Mouse (Mus musculus) heart, embryonic 16.5 days (tissue): ENCODE results near the gene Gm5431. TPM values are rescaled to one million over a fixed set of nuclear protein-coding genes. Genes with fewer than 3 reads are reported as not detected.
"Not testable (repeated sequence)": the region's sequence is repeated elsewhere in the genome, so short reads cannot be mapped to it uniquely, and the experiment has no call there.

ENCODE experiments used
- ATAC-seq: fragments of 200-750 bp; cut with Nextera tagmentation; replicated peaks from 2 replicates; pipeline ENCODE4 v1.8.0; 2017; ENCODE audit warnings: moderate number of reproducible peaks; ENCODE audit not compliant: insufficient read depth, low FRiP score; ENCODE audit errors: extremely low read depth
- H3K27ac ChIP-seq: fragments of 300-500 bp; sonication (generic); 2 replicates; pipeline ENCODE4 v1.5.1; 2014; ENCODE audit warnings: mild to moderate bottlenecking, low read length, control low read depth, moderate library complexity
- H3K27me3 ChIP-seq: fragments of 300-500 bp; sonication (generic); 2 replicates; pipeline ENCODE4 v1.6.1; 2014; ENCODE audit warnings: low read length, mixed read lengths; ENCODE audit not compliant: control insufficient read depth, insufficient read depth
- H3K36me3 ChIP-seq: fragments of 300-500 bp; sonication (generic); 2 replicates; pipeline ENCODE4 v1.6.1; 2014; ENCODE audit not compliant: control insufficient read depth, insufficient read depth
- H3K4me1 ChIP-seq: fragments of 300-500 bp; sonication (generic); 2 replicates; pipeline ENCODE4 v1.6.1; 2014; ENCODE audit warnings: low read length, mixed read lengths; ENCODE audit not compliant: control insufficient read depth, insufficient read depth
- H3K4me2 ChIP-seq: fragments of 300-500 bp; sonication (generic); 2 replicates; pipeline ENCODE4 v1.6.1; 2014; ENCODE audit warnings: low read depth, mild to moderate bottlenecking, control low read depth, low read length
- H3K4me3 ChIP-seq: fragments of 300-500 bp; sonication (generic); 2 replicates; pipeline ENCODE4 v1.5.1; 2014; ENCODE audit warnings: mild to moderate bottlenecking, control low read depth, low read length
- H3K9ac ChIP-seq: fragments of 300-500 bp; sonication (generic); 2 replicates; pipeline ENCODE4 v1.6.1; 2014; ENCODE audit warnings: low read length, control low read depth
- H3K9me3 ChIP-seq: fragments of 300-500 bp; sonication (generic); replicated peaks from 2 replicates; pipeline ENCODE4 v1.6.1; 2016; ENCODE audit warnings: low read length; ENCODE audit not compliant: control insufficient read depth
- WGBS: fragments of 180-500 bp; shearing (Covaris S2); extraction: QIAGEN DNeasy Blood & Tissue Kit; methylation state at CpG from one replicate; pipeline ENCODE4 v1.1.7; 2014; 5-methylcytosine and 5-hydroxymethylcytosine counted together
- polyA plus RNA-seq: library from polyadenylated mRNA; unstranded; fragments of >200 nt; fragmentation: Nextera tagmentation; extraction: Ambion mirVana; gene quantifications from 2 replicates; pipeline ENCODE4 v1.2.1, GENCODE M21; 2015

Gene Gm5431
- polyA plus RNA-seq, 1 experiment from 2014 or later, result 0.28 TPM

DNA sequence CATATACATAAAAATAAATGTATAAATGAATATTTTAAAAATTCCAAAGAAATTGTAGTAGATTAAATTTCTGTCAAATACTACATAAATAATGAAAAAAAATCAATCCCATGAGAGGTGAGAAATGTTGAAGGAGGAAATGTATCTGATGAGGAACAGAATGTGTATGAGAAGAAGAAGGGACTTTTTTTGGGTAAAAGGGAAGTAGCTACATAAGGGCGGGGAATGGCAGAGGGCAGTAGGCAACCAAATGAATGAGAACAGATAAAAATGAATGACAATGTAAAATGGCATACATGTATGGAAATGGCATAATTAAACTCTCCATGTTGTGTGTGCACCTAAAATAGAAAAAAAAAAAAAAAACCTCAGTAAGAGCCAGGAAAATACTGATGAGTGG, 11.6 kb upstream of the Gm5431 start:
- Histone ChIP-seq H3K27ac (no peak overlapping the region), H3K4me3 (no peak overlapping the region), H3K4me1 (no peaks in the 10 kb centered on the region), H3K36me3 (no peaks in the 10 kb centered on the region), H3K9ac (no peak overlapping the region), H3K4me2 (no peak overlapping the region), H3K27me3 (no peaks in the 10 kb centered on the region), H3K9me3 (no peaks in the 10 kb centered on the region)
- 89% methylated on average over 1 of the region's 1 CpGs for WGBS
- ATAC-seq, result no peak

DNA sequence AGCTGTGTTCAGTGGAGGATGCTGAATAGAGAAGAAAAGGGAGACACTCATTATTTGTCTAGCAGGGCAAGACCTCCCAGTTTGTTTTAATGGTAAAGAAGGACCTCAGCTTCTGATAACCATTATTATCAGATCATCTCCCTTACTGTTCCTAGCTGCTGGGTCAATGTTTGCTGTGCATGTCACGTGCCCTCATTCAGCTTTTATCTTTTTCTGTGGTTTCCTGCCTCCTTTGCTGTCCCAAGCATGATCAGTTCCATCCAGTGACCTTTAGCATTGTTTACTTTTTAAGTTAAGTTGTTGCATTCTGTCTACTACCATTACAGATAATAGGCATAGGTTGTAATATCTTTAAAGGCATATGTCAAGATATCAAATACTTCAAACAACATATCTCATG, 6.4 kb upstream of the Gm5431 start:
- Histone ChIP-seq H3K4me3 (no peak overlapping the region), H3K9ac (no peak overlapping the region), H3K9me3 (no peaks in the 10 kb centered on the region), H3K36me3 (no peaks in the 10 kb centered on the region), H3K27ac (no peak overlapping the region), H3K4me2 (no peak overlapping the region), H3K4me1 (no peaks in the 10 kb centered on the region), H3K27me3 (no peaks in the 10 kb centered on the region)
- ATAC-seq, result no peak
- WGBS, result 49% methylated on average over 1 of the region's 1 CpGs

DNA sequence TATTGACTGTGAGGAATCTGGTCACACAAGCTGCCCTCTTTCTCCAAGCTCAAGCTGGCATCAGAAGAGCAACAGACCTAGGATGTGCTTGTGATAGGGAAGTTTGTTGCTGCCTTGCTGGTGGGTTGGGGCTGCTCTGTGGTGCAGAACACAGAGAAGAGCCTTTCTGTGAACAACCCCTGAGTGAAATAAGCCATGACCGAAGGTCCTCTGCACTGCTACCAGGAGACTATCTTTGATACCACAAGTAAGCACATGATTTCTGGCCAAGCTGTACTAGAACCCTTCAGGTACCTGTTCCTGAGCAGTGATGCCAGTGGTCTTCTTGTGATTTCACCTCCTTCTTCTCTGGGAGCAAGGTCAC, 465 bp downstream of the Gm5431 start:
- not testable (repeated sequence) for H3K27ac ChIP-seq, ATAC-seq, H3K4me1 ChIP-seq, H3K27me3 ChIP-seq, H3K36me3 ChIP-seq, H3K4me3 ChIP-seq, H3K4me2 ChIP-seq, H3K9me3 ChIP-seq, H3K9ac ChIP-seq
- 88% methylated on average over 1 of the region's 1 CpGs for WGBS

DNA sequence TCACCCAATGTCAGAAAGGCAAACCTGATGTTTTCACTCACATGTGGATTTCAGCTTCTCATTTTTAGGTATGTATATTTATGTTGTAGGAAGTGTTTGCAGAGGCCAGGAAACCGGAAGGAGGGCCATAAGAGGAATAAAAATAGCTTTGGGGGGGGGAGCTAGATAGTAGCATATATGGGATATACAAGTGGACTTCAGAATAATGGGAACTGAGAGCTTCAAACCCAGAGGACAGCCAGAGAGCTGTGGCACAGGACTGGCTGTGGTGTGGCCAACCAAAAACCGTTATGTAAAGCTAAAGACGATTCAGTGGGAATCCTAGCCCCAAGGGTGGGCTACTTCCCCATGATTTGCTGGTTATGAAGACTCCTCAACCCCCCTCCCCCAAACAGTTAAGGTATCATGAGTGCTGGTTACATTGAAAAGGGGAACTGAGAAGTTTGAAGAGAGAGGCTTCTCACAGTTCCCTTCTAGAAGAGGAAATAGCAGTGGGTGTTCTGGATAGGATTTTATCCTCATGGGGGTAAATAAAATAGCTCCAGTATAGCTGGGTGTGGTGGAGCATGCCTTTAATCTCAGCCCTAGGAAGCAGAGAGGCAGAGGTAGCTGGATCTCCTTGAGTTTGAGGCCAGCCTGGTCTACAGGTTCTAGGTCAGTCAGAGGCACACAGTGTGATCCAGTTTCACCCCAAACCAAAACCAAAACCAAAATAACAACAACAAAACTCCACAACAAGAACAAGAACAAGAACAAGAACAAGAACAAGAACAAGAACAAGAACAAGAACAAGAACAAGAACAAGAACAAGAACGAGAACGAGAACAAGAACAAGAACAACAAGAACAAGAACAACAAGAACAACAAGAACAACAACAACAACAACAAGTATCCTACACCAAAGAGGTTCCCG, 1.1 kb downstream of the Gm5431 start:
- not testable (repeated sequence) for H3K4me1 ChIP-seq, H3K4me3 ChIP-seq
- 67% methylated on average over 6 of the region's 6 CpGs for WGBS

DNA sequence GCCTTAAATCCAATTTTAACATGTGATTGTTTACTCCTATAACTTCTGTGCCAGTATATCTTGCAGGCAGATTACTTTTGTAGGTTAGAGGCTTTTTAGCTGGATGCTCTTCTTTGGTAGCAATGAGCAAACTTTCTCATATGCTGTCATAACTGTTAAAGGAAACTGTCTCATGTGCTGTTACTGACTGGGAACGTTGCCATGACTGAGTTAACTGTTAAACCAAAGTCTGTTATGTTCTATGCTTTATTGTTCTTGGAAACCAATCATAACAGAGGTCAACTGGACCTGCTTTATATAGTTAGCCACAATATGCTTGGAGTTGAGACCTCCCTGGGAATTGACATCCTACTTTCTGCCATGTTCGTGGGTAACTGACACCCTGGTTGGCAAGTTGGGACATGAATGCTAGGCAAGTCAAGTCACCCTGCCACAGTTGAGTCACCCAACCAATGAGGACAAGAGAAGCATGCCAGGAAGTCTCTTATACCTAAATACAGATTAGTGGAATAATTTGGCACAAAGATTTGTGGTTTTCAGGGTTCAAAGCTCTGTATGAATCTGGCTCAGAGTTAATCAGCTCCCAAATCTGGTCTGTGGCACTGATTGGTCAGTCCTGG, 3.1 kb downstream of the Gm5431 start:
- Histone ChIP-seq H3K36me3 (no peaks in the 10 kb centered on the region), H3K4me1 (no peaks in the 10 kb centered on the region), H3K27me3 (no peaks in the 10 kb centered on the region), H3K4me2 (no peak overlapping the region), H3K9me3 (no peaks in the 10 kb centered on the region), H3K4me3 (no peak overlapping the region), H3K27ac (no peak overlapping the region), H3K9ac (no peak overlapping the region)
- no peak for ATAC-seq
- 67% methylated on average over 2 of the region's 2 CpGs for WGBS

More for the DNA sequence above, 1.1 kb downstream of the Gm5431 start:
- not testable (repeated sequence) for H3K36me3 ChIP-seq, ATAC-seq, H3K9ac ChIP-seq, H3K27me3 ChIP-seq, H3K27ac ChIP-seq, H3K4me2 ChIP-seq, H3K9me3 ChIP-seq

DNA sequence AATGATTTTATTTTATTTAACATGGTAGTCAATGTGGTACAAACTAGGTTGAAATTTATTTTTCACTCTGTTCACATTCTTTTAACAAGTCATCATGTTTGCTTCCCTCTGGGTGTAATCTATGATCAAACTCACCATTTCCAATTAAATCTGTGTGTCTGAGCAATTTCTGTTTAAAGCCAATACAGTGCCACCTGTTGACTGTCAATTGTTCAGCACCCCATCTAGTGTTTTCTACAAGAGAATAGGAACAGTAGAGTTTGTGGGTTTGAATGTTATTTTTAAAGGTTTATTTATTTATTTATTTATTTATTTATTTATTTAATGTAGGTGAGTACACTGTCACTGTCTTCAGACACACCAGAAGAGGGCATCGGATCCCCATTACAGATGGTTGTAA, 25.3 kb downstream of the Gm5431 start:
- no peaks in the 10 kb centered on the region for H3K36me3 ChIP-seq
- no peak overlapping the region for H3K4me2 ChIP-seq
- no peak overlapping the region for H3K4me3 ChIP-seq
- no peak overlapping the region for H3K27ac ChIP-seq
- no peak overlapping the region for H3K9ac ChIP-seq
- peaks cover 7% of the 10 kb centered on the region; the same call in 1 of the 2 replicates for H3K4me1 ChIP-seq
- WGBS, result 92% methylated on average over 1 of the region's 1 CpGs
- no peak for ATAC-seq
- no peaks in the 10 kb centered on the region for H3K27me3 ChIP-seq
- no peaks in the 10 kb centered on the region for H3K9me3 ChIP-seq

DNA sequence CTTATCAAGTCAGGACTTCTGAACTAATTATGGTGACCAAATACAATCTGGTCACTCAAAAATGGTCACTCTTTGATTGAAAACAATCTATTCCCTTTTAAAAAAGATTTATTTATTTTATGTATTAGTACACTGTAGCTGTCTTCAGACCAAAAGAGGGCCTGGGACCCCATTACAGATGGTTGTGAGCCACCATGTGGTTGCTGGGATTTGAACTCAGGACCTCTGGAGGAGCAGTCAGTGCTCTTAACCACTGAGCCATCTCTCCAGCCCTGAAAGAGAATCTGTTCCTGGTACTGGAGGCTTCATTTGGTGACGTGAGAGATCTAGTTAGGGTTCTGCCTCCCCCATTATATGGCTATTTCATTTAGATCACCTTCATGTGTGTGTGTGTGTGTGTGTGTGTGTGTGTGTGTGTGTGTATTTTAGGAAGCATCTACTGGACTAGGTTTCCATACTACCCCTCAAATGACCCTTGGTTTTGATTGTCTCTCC, 26.6 kb downstream of the Gm5431 start:
- H3K36me3 ChIP-seq, H3K4me2 ChIP-seq, ATAC-seq, H3K4me1 ChIP-seq, H3K9ac ChIP-seq, H3K9me3 ChIP-seq, H3K27me3 ChIP-seq, H3K27ac ChIP-seq, H3K4me3 ChIP-seq: not testable (repeated sequence)
- 92% methylated on average over 1 of the region's 1 CpGs for WGBS

DNA sequence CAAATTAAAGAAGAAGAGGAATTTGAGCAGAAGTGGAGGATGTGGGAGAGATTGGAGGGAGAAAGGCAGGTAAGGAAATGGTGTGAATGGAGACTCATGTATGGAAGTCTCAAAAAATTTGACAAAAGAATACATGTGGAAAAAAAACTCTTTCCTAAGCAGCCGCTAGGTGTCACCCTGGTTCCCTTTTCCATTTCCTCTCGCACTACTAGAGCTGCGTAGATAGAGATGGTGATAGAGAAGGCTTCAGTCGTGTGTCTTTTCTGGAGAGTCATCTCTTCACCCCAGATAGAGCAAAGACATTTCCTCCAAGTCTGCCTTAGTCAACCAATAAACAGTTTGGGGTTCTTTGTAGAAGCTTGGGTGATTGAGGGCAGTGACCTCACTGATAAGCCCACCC, 27.5 kb downstream of the Gm5431 start:
- H3K27ac ChIP-seq, result no peak overlapping the region
- H3K36me3 ChIP-seq, result no peaks in the 10 kb centered on the region
- no peak for ATAC-seq
- 0% methylated on average over 4 of the region's 4 CpGs for WGBS
- no peak overlapping the region for H3K9ac ChIP-seq
- H3K27me3 ChIP-seq, result no peaks in the 10 kb centered on the region
- peaks cover 13% of the 10 kb centered on the region for H3K4me1 ChIP-seq
- no peak overlapping the region for H3K4me2 ChIP-seq
- no peaks in the 10 kb centered on the region for H3K9me3 ChIP-seq
- H3K4me3 ChIP-seq, result no peak overlapping the region

DNA sequence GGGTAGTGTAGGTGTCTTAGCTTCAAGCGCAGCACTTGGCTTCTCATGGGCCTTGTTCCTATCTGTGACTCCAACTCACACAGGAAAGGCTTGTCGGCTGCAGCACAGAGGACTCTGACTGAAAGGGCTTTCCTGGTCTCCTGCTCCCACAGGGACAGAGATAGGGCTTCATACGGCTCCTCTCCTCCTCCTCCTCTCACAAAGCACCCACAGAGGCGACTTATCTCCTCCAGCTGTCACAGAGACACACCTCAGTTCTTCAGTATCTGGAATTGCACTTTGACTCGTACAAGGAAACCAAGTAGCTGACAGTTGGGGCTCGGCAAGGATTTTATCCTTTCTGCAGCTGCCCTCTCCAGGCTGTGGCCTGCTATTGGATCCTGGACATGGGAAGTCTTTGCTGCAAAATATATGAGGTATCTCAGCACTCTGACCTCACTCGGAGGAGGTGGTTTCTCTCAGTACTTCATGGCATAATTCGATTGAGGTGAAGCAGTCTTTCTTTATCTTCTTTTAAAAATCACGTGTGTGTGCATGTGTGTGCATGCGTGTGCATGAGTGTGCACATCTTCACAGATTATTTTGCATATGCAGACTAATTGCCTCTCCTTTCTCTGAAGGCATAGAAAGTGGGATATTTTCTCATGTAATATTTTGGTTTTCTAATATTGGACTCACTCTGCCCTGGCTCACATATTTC, 28.3 kb downstream of the Gm5431 start:
- Histone ChIP-seq H3K4me1 (peaks cover 20% of the 10 kb centered on the region), H3K4me2 (no peak overlapping the region), H3K4me3 (no peak overlapping the region), H3K36me3 (no peaks in the 10 kb centered on the region), H3K27ac (no peak overlapping the region), H3K27me3 (no peaks in the 10 kb centered on the region), H3K9ac (no peak overlapping the region), H3K9me3 (no peaks in the 10 kb centered on the region)
- 47% methylated on average over 10 of the region's 10 CpGs for WGBS
- no peak for ATAC-seq
